Mouse (Mus musculus) neutrophil, adult 59 days (primary cell): Measurements from ENCODE around the gene Zfp983. TPM values are rescaled to one million over a fixed set of nuclear protein-coding genes. Genes with fewer than 3 reads are reported as not detected.

Experiments
- total RNA-seq, 2 experiments: library from RNA; stranded (reverse); gene quantifications; 1 replicate in 1 of 2; 2 replicates in 1 of 2; pipeline ENCODE4 v1.2.4; 2023

The Zfp983 gene
- 1 to 10 TPM; 4.7 to 6.5 TPM for total RNA-seq

GRCm38 (mm10) chr17:21650364-21650907, at the start of gene Zfp983:
Gene Zfp983 (plus strand): TSS chr17:21650624.

GRCm38 (mm10) chr17:21691560-21691959, 41.1 kb downstream of the Zfp983 start, which contains the start of gene Gm10226:
Gene Gm10226 (plus strand): TSS chr17:21691860.

DNA sequence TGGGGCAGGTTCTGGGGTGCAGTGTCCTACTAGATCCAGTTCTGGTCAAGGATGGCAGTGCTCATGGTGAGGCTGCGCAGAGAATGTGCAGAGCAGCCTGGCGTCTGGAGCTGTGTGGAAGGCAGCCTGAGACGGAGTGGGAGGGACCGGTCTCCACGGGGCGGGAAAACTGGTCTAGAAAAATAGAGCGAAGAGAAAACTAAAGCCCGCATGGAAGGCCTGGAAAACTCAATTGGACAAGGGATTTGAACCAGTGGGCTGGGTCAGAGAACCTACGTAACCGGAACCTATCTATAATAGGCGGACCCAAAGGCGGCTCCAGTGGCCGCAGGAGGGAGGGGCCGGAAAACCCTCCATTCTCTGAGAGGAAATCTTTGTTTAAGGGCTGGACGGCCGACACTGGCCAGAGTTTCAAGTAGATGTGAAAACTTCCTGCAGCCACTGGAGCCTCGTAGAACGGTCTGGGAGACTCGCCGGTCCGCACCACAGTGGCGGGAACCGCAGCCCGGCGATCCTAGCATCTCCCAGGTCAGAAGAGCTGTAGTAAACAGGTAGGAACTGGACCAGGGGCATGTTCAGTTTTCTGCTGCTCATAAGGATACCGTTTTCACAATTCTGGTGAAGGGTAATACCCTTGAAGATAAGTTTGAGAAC, 57.0 kb downstream of the Zfp983 start, which contains the start of gene Zfp760:
Gene Zfp760 (plus strand): TSS at position 399 of the 654 bp plus-strand sequence.

Other genes starting within 250 kb of the Zfp983 start
- 1 to 10 TPM; 1.3 TPM for gene Zfp54, start 227.4 kb upstream of the Zfp983 start, total RNA-seq
- 10 to 100 TPM in 1 of 2 experiments, 1 to 10 TPM in 1; 9.6 to 10.9 TPM for gene Zfp51, start 200.2 kb upstream of the Zfp983 start, total RNA-seq
- gene Zfp53, start 161.6 kb upstream of the Zfp983 start, total RNA-seq = 10 to 100 TPM in 1 of 2 experiments, 1 to 10 TPM in 1; 8.9 to 11.2 TPM
- gene Zfp52, start 115.1 kb upstream of the Zfp983 start, total RNA-seq = 1 to 10 TPM; 7.9 to 9.2 TPM
- 1 to 10 TPM; 2.1 to 2.7 TPM for gene Zfp948, start 83.6 kb upstream of the Zfp983 start, total RNA-seq
- gene Gm10226, start 41.2 kb downstream of the Zfp983 start, total RNA-seq = 1 to 10 TPM; 2.2 to 9.1 TPM
- gene Zfp760, start 57.1 kb downstream of the Zfp983 start, total RNA-seq = 1 to 10 TPM; 1.6 to 1.7 TPM
- 1 to 10 TPM in 1 of 2 experiments, under 1 TPM in 1; 0.88 to 1.5 TPM for gene Zfp229, start 80.2 kb downstream of the Zfp983 start, total RNA-seq
- under 1 TPM; 0.20 to 0.49 TPM for gene Zfp820, start 195.1 kb downstream of the Zfp983 start, total RNA-seq